Mouse (Mus musculus) spleen, adult 2 months (tissue): ENCODE data around the gene Aurka. TPM values are rescaled to one million over a fixed set of nuclear protein-coding genes. Genes with fewer than 3 reads are reported as not detected.

ENCODE experiments used
- DNase-seq, 2 experiments: peaks; one replicate each; pipeline versions ENCODE4 v3.0.0 to v3.0.0-alpha.2; 2012 to 2021; ENCODE audit warnings: low spot score in 2 of 2, low read depth in 1 of 2
- H3K27ac ChIP-seq: fragments of 200-500 bp; 2 replicates; pipeline ENCODE4 v1.5.1; 2012; ENCODE audit warnings: low read length, inconsistent platforms; ENCODE audit not compliant: insufficient read depth
- H3K27me3 ChIP-seq: fragments of 200-500 bp; 2 replicates; pipeline ENCODE4 v1.6.1; 2012; ENCODE audit warnings: mild to moderate bottlenecking, moderate library complexity, low read length, inconsistent platforms; ENCODE audit not compliant: control insufficient read depth, insufficient read depth
- H3K36me3 ChIP-seq: fragments of 200-500 bp; 2 replicates; pipeline ENCODE4 v1.6.1; 2012; ENCODE audit warnings: mild to moderate bottlenecking, low read length, inconsistent platforms; ENCODE audit not compliant: control insufficient read depth, insufficient read depth
- H3K4me1 ChIP-seq: fragments of 200-500 bp; 2 replicates; pipeline ENCODE4 v1.6.1; 2011; ENCODE audit warnings: inconsistent platforms; ENCODE audit not compliant: control insufficient read depth, insufficient read depth, insufficient read length
- H3K4me3 ChIP-seq: fragments of 200-500 bp; 2 replicates; pipeline ENCODE4 v1.5.1; 2011; ENCODE audit warnings: mild to moderate bottlenecking, inconsistent platforms; ENCODE audit not compliant: insufficient read depth, insufficient read length; ENCODE audit errors: extremely low read depth
- CTCF ChIP-seq: fragments of 200-500 bp; IDR thresholded peaks from 2 replicates; pipeline ENCODE4 v1.5.1; 2011; ENCODE audit warnings: mild to moderate bottlenecking, inconsistent platforms; ENCODE audit not compliant: insufficient read depth, insufficient read length, insufficient replicate concordance; ENCODE audit errors: extremely low read depth
- POLR2A ChIP-seq: fragments of 200-500 bp; IDR thresholded peaks from 2 replicates; pipeline ENCODE4 v1.6.1; 2011; ENCODE audit warnings: low read depth, low read length, inconsistent platforms
- WGBS: fragments of 180-500 bp; shearing (Covaris S2); methylation state at CpG from one replicate; pipeline ENCODE4 v1.1.7; 2018; 5-methylcytosine and 5-hydroxymethylcytosine counted together
- polyA plus RNA-seq: library from polyadenylated mRNA; depleted of rRNA; stranded (reverse); fragments of >200 nt; gene quantifications from 2 replicates; pipeline ENCODE4 v1.2.3, GENCODE M21; 2012; rRNA removed

Gene Aurka
- 8.1 and 10.0 TPM in 2 replicates for polyA plus RNA-seq

- H3K4me3 ChIP-seq, result peak within 1 kb of the TSS; percentile 95
- H3K27me3 ChIP-seq, result no peaks in the 10 kb centered on the region
- TF ChIP-seq POLR2A (peak; percentile 40; the same call in 1 of the 2 replicates), CTCF (no peak)
- peaks cover 8% of the 10 kb centered on the region; the same call in 1 of the 2 replicates for H3K4me1 ChIP-seq
- WGBS, result under 1% methylated on average over 66 of the region's 66 CpGs
- peak; percentile 88 to 92 for DNase-seq
- peak within 1 kb of the TSS; percentile 93 for H3K27ac ChIP-seq
- peaks cover 17% of the 10 kb centered on the region for H3K36me3 ChIP-seq
These were observed at the start of gene Aurka, which contains the start of gene Cstf1 for GRCm38 (mm10) chr2:172370411-172371223. Gene Aurka (minus strand): TSS chr2:172370535. Gene Cstf1 (plus strand): TSS chr2:172370681.

GRCm38 (mm10) chr2:172418208-172418607, 47.9 kb upstream of the Aurka start:
- no peak for DNase-seq
- no peak for TF ChIP-seq POLR2A
- no peak for TF ChIP-seq CTCF
- Histone ChIP-seq H3K36me3 (no peaks in the 10 kb centered on the region), H3K4me1 (peaks cover 1% of the 10 kb centered on the region; the same call in 1 of the 2 replicates), H3K4me3 (no peak overlapping the region), H3K27ac (no peak overlapping the region), H3K27me3 (no peaks in the 10 kb centered on the region)
- WGBS, result 90% methylated on average over 5 of the region's 5 CpGs

GRCm38 (mm10) chr2:172416876-172417275, 46.5 kb upstream of the Aurka start:
- H3K27ac ChIP-seq, result no peak overlapping the region
- TF ChIP-seq CTCF (no peak), POLR2A (no peak)
- WGBS, result 90% methylated on average over 5 of the region's 5 CpGs
- H3K4me1 ChIP-seq, result peaks cover 6% of the 10 kb centered on the region
- no peaks in the 10 kb centered on the region for H3K36me3 ChIP-seq
- DNase-seq, result no peak
- H3K4me3 ChIP-seq, result no peak overlapping the region
- no peaks in the 10 kb centered on the region for H3K27me3 ChIP-seq

GRCm38 (mm10) chr2:172416218-172416617, 45.9 kb upstream of the Aurka start:
- Histone ChIP-seq H3K27me3 (no peaks in the 10 kb centered on the region), H3K36me3 (no peaks in the 10 kb centered on the region), H3K4me3 (no peak overlapping the region), H3K27ac (no peak overlapping the region), H3K4me1 (peaks cover 6% of the 10 kb centered on the region)
- no peak for TF ChIP-seq CTCF
- no peak for TF ChIP-seq POLR2A
- WGBS, result 69% methylated on average over 12 of the region's 12 CpGs
- DNase-seq, result no peak

GRCm38 (mm10) chr2:172413894-172414293, 43.6 kb upstream of the Aurka start:
- TF ChIP-seq POLR2A, result no peak
- Histone ChIP-seq H3K27me3 (no peaks in the 10 kb centered on the region), H3K27ac (no peak overlapping the region), H3K4me3 (no peak overlapping the region), H3K4me1 (peaks cover 6% of the 10 kb centered on the region), H3K36me3 (no peaks in the 10 kb centered on the region)
- no peak for DNase-seq
- WGBS, result 69% methylated on average over 5 of the region's 5 CpGs

- H3K27me3 ChIP-seq, result no peaks in the 10 kb centered on the region
- peaks cover 6% of the 10 kb centered on the region for H3K4me1 ChIP-seq
- TF ChIP-seq POLR2A (no peak), CTCF (no peak)
- no peak overlapping the region for H3K4me3 ChIP-seq
- H3K36me3 ChIP-seq, result no peaks in the 10 kb centered on the region
- WGBS, result 42% methylated on average over 4 of the region's 4 CpGs
- no peak overlapping the region for H3K27ac ChIP-seq
- no peak for DNase-seq
These were observed 42.9 kb upstream of the Aurka start for GRCm38 (mm10) chr2:172413273-172413672.

- H3K4me1 ChIP-seq, result peaks cover 9% of the 10 kb centered on the region
- H3K27ac ChIP-seq, result no peak overlapping the region
- WGBS, result 6% methylated on average over 9 of the region's 9 CpGs
- TF ChIP-seq POLR2A (no peak), CTCF (no peak)
- peak overlapping the region; percentile 53 for H3K4me3 ChIP-seq
- no peak for DNase-seq
- H3K27me3 ChIP-seq, result no peaks in the 10 kb centered on the region
- no peaks in the 10 kb centered on the region for H3K36me3 ChIP-seq
These were observed 42.1 kb upstream of the Aurka start for GRCm38 (mm10) chr2:172412454-172412853.
